Mouse (Mus musculus): ENCODE results near the gene Cmpk1. TPM values are rescaled to one million over a fixed set of nuclear protein-coding genes. Genes with fewer than 3 reads are reported as not detected.

Cmpk1 gene
- polyA plus RNA-seq, 1 experiment from 2014 or later, result 91.2 TPM

- Histone ChIP-seq H3K4me3 (no peak overlapping the region), H3K36me3 (no peaks in the 10 kb centered on the region), H3K9me3 (no peaks in the 10 kb centered on the region), H3K27me3 (ENCODE audit: insufficient read depth, poor library complexity, severe bottlenecking) (peaks cover 31% of the 10 kb centered on the region), H3K27ac (no peak overlapping the region), H3K4me1 (replicated peaks) (peaks cover 16% of the 10 kb centered on the region; the same call in 1 of the 2 replicates)
- no peak for DNase-seq (ENCODE audit: low spot score)
- WGBS, result 66% methylated on average over 3 of the region's 3 CpGs
These were observed 48.8 kb downstream of the Cmpk1 start for GRCm38 (mm10) chr4:114938248-114938647.

GRCm38 (mm10) chr4:114937459-114938047 lies 49.5 kb downstream of the Cmpk1 start:
- H3K4me3 ChIP-seq, result no peak overlapping the region
- no peak overlapping the region for H3K27ac ChIP-seq
- peaks cover 34% of the 10 kb centered on the region for H3K27me3 ChIP-seq (ENCODE audit: insufficient read depth, poor library complexity, severe bottlenecking)
- H3K9me3 ChIP-seq, result no peaks in the 10 kb centered on the region
- no peaks in the 10 kb centered on the region for H3K36me3 ChIP-seq
- peaks cover 11% of the 10 kb centered on the region; the same call in 1 of the 2 replicates for H3K4me1 ChIP-seq (replicated peaks)
- no peak for DNase-seq (ENCODE audit: low spot score)
- 70% methylated on average over 4 of the region's 4 CpGs for whole genome bisulfite sequencing

GRCm38 (mm10) chr4:114934188-114934587 lies 52.9 kb downstream of the Cmpk1 start:
- Histone ChIP-seq H3K36me3 (no peaks in the 10 kb centered on the region), H3K27me3 (ENCODE audit: insufficient read depth, poor library complexity, severe bottlenecking) (peaks cover 60% of the 10 kb centered on the region), H3K9me3 (no peaks in the 10 kb centered on the region), H3K4me3 (no peak overlapping the region), H3K27ac (no peak overlapping the region), H3K4me1 (replicated peaks) (peaks cover 6% of the 10 kb centered on the region; the same call in 1 of the 2 replicates)
- WGBS, result 90% methylated on average over 6 of the region's 6 CpGs
- DNase-seq (ENCODE audit: low spot score), result no peak

- Histone ChIP-seq H3K4me3 (no peak overlapping the region), H3K4me1 (replicated peaks) (peaks cover 6% of the 10 kb centered on the region; the same call in 1 of the 2 replicates), H3K27ac (no peak overlapping the region), H3K9me3 (no peaks in the 10 kb centered on the region), H3K27me3 (ENCODE audit: insufficient read depth, poor library complexity, severe bottlenecking) (peaks cover 64% of the 10 kb centered on the region), H3K36me3 (no peaks in the 10 kb centered on the region)
- WGBS, result 85% methylated on average over 4 of the region's 4 CpGs
- DNase-seq (ENCODE audit: low spot score), result no peak
These were observed 54.3 kb downstream of the Cmpk1 start for GRCm38 (mm10) chr4:114932747-114933146.

- 20% methylated on average over 15 of the region's 15 CpGs for WGBS
- no peaks in the 10 kb centered on the region for H3K9me3 ChIP-seq
- no peak overlapping the region for H3K4me3 ChIP-seq
- peak overlapping the region; percentile 53; the same call in 1 of the 2 replicates for H3K27ac ChIP-seq
- no peak for DNase-seq (ENCODE audit: low spot score)
- H3K36me3 ChIP-seq, result no peaks in the 10 kb centered on the region
- H3K4me1 ChIP-seq (replicated peaks), result peaks cover 22% of the 10 kb centered on the region
- peaks cover 90% of the 10 kb centered on the region for H3K27me3 ChIP-seq (ENCODE audit: insufficient read depth, poor library complexity, severe bottlenecking)
These were observed 57.9 kb downstream of the Cmpk1 start for GRCm38 (mm10) chr4:114929155-114929554.

GRCm38 (mm10) chr4:114925917-114926312 lies 61.1 kb downstream of the Cmpk1 start, which contains the start of gene Foxe3:
Gene Foxe3 (minus strand): TSS chr4:114926013.
- H3K27ac ChIP-seq, result peak within 1 kb of the TSS; percentile 62; the same call in 1 of the 2 replicates
- peaks cover 22% of the 10 kb centered on the region for H3K4me1 ChIP-seq (replicated peaks)
- no peaks in the 10 kb centered on the region for H3K36me3 ChIP-seq
- H3K27me3 ChIP-seq (ENCODE audit: insufficient read depth, poor library complexity, severe bottlenecking), result peaks cover 97% of the 10 kb centered on the region
- H3K9me3 ChIP-seq, result no peaks in the 10 kb centered on the region
- WGBS, result 3% methylated on average over 25 of the region's 25 CpGs
- DNase-seq (ENCODE audit: low spot score), result no peak
- H3K4me3 ChIP-seq, result peak within 1 kb of the TSS; percentile 53

- peak; percentile 65 for DNase-seq (ENCODE audit: low spot score)
- no peaks in the 10 kb centered on the region for H3K36me3 ChIP-seq
- under 1% methylated on average over 124 of the region's 125 CpGs for WGBS
- H3K9me3 ChIP-seq, result no peaks in the 10 kb centered on the region
- H3K4me3 ChIP-seq, result peak overlapping the region; percentile 53
- peaks cover 97% of the 10 kb centered on the region for H3K27me3 ChIP-seq (ENCODE audit: insufficient read depth, poor library complexity, severe bottlenecking)
- peaks cover 22% of the 10 kb centered on the region for H3K4me1 ChIP-seq (replicated peaks)
- H3K27ac ChIP-seq, result peak overlapping the region; percentile 62; the same call in 1 of the 2 replicates
These were observed 61.8 kb downstream of the Cmpk1 start for GRCm38 (mm10) chr4:114924971-114925916.

- Histone ChIP-seq H3K4me1 (replicated peaks) (no peaks in the 10 kb centered on the region; the same call in 1 of the 2 replicates), H3K9me3 (no peaks in the 10 kb centered on the region), H3K27ac (no peak overlapping the region), H3K4me3 (no peak overlapping the region), H3K36me3 (no peaks in the 10 kb centered on the region), H3K27me3 (ENCODE audit: insufficient read depth, poor library complexity, severe bottlenecking) (peaks cover 95% of the 10 kb centered on the region)
- WGBS, result 36% methylated on average over 2 of the region's 2 CpGs
- DNase-seq (ENCODE audit: low spot score), result peak; percentile 56
These were observed 70.0 kb downstream of the Cmpk1 start for GRCm38 (mm10) chr4:114917091-114917490.

GRCm38 (mm10) chr4:114916056-114916455 lies 71.0 kb downstream of the Cmpk1 start:
- WGBS, result 52% methylated on average over 4 of the region's 4 CpGs
- Histone ChIP-seq H3K36me3 (no peaks in the 10 kb centered on the region), H3K27me3 (ENCODE audit: insufficient read depth, poor library complexity, severe bottlenecking) (peaks cover 96% of the 10 kb centered on the region), H3K27ac (no peak overlapping the region), H3K4me1 (replicated peaks) (no peaks in the 10 kb centered on the region; the same call in 1 of the 2 replicates), H3K9me3 (no peaks in the 10 kb centered on the region), H3K4me3 (no peak overlapping the region)
- DNase-seq (ENCODE audit: low spot score), result no peak

- WGBS, result under 1% methylated on average over 13 of the region's 13 CpGs
- peak; percentile 85 for DNase-seq (ENCODE audit: low spot score)
These were observed 73.5 kb downstream of the Cmpk1 start for GRCm38 (mm10) chr4:114913594-114913962.

GRCm38 (mm10) chr4:114912705-114913593 lies 74.1 kb downstream of the Cmpk1 start:
- WGBS, result 3% methylated on average over 35 of the region's 35 CpGs
- peaks cover 18% of the 10 kb centered on the region for H3K4me1 ChIP-seq (replicated peaks)
- H3K9me3 ChIP-seq, result no peaks in the 10 kb centered on the region
- no peak overlapping the region for H3K27ac ChIP-seq
- no peaks in the 10 kb centered on the region for H3K36me3 ChIP-seq
- H3K27me3 ChIP-seq (ENCODE audit: insufficient read depth, poor library complexity, severe bottlenecking), result peaks cover 99% of the 10 kb centered on the region
- peak overlapping the region; percentile 4; the same call in 1 of the 2 replicates for H3K4me3 ChIP-seq
- DNase-seq (ENCODE audit: low spot score), result peak; percentile 46

More at GRCm38 (mm10) chr4:114913594-114913962, 73.5 kb downstream of the Cmpk1 start:
- H3K27me3 ChIP-seq (ENCODE audit: insufficient read depth, poor library complexity, severe bottlenecking), result peaks cover 99% of the 10 kb centered on the region
- H3K9me3 ChIP-seq, result no peaks in the 10 kb centered on the region
- peaks cover 12% of the 10 kb centered on the region for H3K4me1 ChIP-seq (replicated peaks)
- H3K36me3 ChIP-seq, result no peaks in the 10 kb centered on the region
- no peak overlapping the region for H3K27ac ChIP-seq
- H3K4me3 ChIP-seq, result no peak overlapping the region

Measured in hindbrain, embryonic 10.5 days (tissue).